Mouse (Mus musculus) MN1 (cell line): ENCODE results near the gene Ppm1b.

Experiments used
- DNase-seq: peaks from one replicate; pipeline ENCODE4 v3.0.0-alpha.2; 2016; ENCODE audit warnings: low spot score

The Ppm1b gene

GRCm38 (mm10) chr17:85070658-85071057 lies 114.1 kb downstream of the Ppm1b start:
- DNase-seq: no peak

DNA sequence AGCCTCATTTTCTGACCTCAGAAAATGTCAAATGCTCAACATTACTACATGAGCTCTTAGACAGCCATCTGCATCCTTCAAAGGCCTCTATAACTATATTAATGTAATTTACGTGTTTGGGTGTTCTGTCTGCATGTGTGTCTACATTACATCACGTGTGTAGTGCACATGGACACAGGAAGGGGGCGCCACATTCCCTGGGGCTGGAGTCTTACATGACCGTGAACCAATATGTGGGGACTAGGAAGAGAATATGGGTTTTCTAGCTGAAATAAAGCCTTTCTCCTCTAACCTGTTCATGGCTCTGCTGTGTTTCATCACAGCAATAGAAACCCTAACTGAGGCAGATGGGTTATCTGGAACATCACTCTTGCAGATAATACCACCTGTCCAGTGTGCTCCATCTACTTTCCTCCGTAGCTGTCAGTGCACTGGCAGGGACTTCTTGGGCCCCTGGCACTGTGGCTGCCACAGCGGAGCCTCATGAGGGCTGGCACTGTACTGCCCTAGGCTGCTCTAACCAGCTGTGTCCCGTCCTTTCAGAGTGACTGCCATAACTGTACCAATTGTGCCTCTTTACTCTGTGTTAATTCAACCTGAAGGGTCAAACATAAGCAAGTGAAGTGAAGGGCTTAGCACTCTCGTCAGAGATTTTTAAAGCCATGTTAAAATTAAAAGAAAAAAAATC lies 114.7 kb downstream of the Ppm1b start:
- DNase-seq: no peak

GRCm38 (mm10) chr17:85072383-85072782 lies 115.8 kb downstream of the Ppm1b start:
- DNase-seq: no peak

DNA sequence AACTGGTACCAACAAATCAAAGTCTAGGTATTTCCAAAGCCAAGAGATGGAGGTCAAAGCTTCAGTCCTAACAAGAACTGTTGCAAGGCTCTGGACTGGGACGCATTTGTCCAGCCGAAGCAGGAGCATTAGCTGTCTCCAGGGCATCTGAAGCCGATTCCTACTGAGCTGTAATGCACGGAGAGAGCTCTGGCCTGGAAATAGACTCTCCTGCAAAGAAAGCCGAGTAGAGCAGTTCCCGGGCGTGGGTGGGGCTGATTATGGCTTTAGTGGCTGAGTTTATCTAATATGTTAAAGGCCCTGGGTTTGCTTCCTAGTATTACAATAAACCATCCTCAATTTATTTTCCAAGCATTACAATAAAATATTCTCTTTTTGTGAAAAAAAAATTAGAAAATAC lies 116.7 kb downstream of the Ppm1b start:
- DNase-seq: no peak
